Mouse (Mus musculus): ENCODE results near the gene Tepp.

Tepp gene

GRCm38 (mm10) chr8:95310342-95310970, at the start of gene Tepp:
Gene Tepp, plus strand, starts transcription at chr8:95310566.
- no peak for DNase-seq

- DNase-seq = no peak
Measured at GRCm38 (mm10) chr8:95262181-95262580, 48.2 kb upstream of the Tepp start.

GRCm38 (mm10) chr8:95270501-95270900, 39.9 kb upstream of the Tepp start:
- DNase-seq = no peak

- DNase-seq = no peak
Measured at GRCm38 (mm10) chr8:95271841-95272240, 38.5 kb upstream of the Tepp start.

GRCm38 (mm10) chr8:95272871-95273270, 37.5 kb upstream of the Tepp start:
- DNase-seq = no peak

GRCm38 (mm10) chr8:95281493-95281892, 28.9 kb upstream of the Tepp start:
- DNase-seq = no peak

- DNase-seq = no peak
Measured at GRCm38 (mm10) chr8:95289066-95289650, 21.2 kb upstream of the Tepp start.

GRCm38 (mm10) chr8:95293172-95293571, 17.2 kb upstream of the Tepp start:
- peak; percentile 8 for DNase-seq

- DNase-seq = no peak
Measured at GRCm38 (mm10) chr8:95293891-95294290, 16.5 kb upstream of the Tepp start.

- DNase-seq = no peak
Measured at GRCm38 (mm10) chr8:95302410-95302809, 8.0 kb upstream of the Tepp start.

GRCm38 (mm10) chr8:95305526-95305925, 4.8 kb upstream of the Tepp start:
- no peak for DNase-seq

- no peak for DNase-seq
Measured at GRCm38 (mm10) chr8:95306431-95306830, 3.9 kb upstream of the Tepp start, which contains the start of gene Cngb1. Gene Cngb1, minus strand, starts transcription at chr8:95306585.

GRCm38 (mm10) chr8:95312836-95313235, 2.5 kb downstream of the Tepp start:
- no peak for DNase-seq

- DNase-seq = no peak
Measured at GRCm38 (mm10) chr8:95313857-95314256, 3.5 kb downstream of the Tepp start.

- DNase-seq = no peak
Measured at GRCm38 (mm10) chr8:95314707-95315106, 4.3 kb downstream of the Tepp start.

- no peak for DNase-seq
Measured at GRCm38 (mm10) chr8:95315350-95315749, 5.0 kb downstream of the Tepp start.

GRCm38 (mm10) chr8:95320224-95321139, 10.1 kb downstream of the Tepp start:
- peak; percentile 39 for DNase-seq

GRCm38 (mm10) chr8:95323201-95323600, 12.8 kb downstream of the Tepp start:
- no peak for DNase-seq

- no peak for DNase-seq
Measured at GRCm38 (mm10) chr8:95324646-95325045, 14.3 kb downstream of the Tepp start.

GRCm38 (mm10) chr8:95326822-95327221, 16.5 kb downstream of the Tepp start:
- no peak for DNase-seq

GRCm38 (mm10) chr8:95327866-95328465, 17.6 kb downstream of the Tepp start:
- DNase-seq = no peak

- no peak for DNase-seq
Measured at GRCm38 (mm10) chr8:95330367-95330766, 20.0 kb downstream of the Tepp start.

- DNase-seq = no peak
Measured at GRCm38 (mm10) chr8:95331156-95331719, 20.9 kb downstream of the Tepp start.
